ENCODE assay signal across 8 mouse cellular contexts in genomic region chr16:95340885-95341791, GRCm38 (mm10).
DNase-seq lines count a peak whose midpoint lies in the region; ATAC-seq and TF ChIP-seq lines count a peak whose summit lies in the region.

No protein-coding gene starts in this region.

- 0 out of 2 replicates have a peak, but pooled peaks cover 3% of the 10 kb centered on the region for H3K4me1 ChIP-seq in embryonic facial prominence, embryonic 14.5 days (ENCODE audit: control insufficient read depth, insufficient read depth, low read length)
- peaks cover 27% of the 10 kb centered on the region for H3K4me1 ChIP-seq in heart, embryonic 10.5 days
- H3K4me1 ChIP-seq in kidney, embryonic 14.5 days (ENCODE audit: control insufficient read depth, insufficient read depth, low read length), result no peaks in the 10 kb centered on the region
- 0 out of 2 replicates have a peak, but pooled peaks cover 7% of the 10 kb centered on the region for H3K4me1 ChIP-seq in limb, embryonic 14.5 days (ENCODE audit: control insufficient read depth, insufficient read depth, low read length)

- peak; percentile 93 for DNase-seq in 416B (ENCODE audit: low read depth)
- DNase-seq in adrenal gland, postnatal 4 days (ENCODE audit: low spot score in 2 of 2), result peak; percentile 21 to 57
- DNase-seq in embryonic facial prominence, embryonic 14.5 days (ENCODE audit: low spot score), result peak; percentile 90
- DNase-seq in heart, embryonic 10.5 days (ENCODE audit: low spot score), result peak; percentile 87
- peak; percentile 82 for DNase-seq in limb, embryonic 14.5 days (ENCODE audit: low spot score)
- peak; percentile 93 for DNase-seq in naive thymus-derived CD4-positive, alpha-beta T cell, adult 2 months (ENCODE audit: low read depth)
- DNase-seq in splenic B cell, adult 2 months (ENCODE audit: low read depth, low spot score), result peak; percentile 66

- WGBS in embryonic facial prominence, embryonic 14.5 days, result 26% methylated on average over 28 of the region's 28 CpGs
- WGBS in heart, embryonic 10.5 days, result 32% methylated on average over 28 of the region's 28 CpGs
- 32% methylated on average over 28 of the region's 28 CpGs for WGBS in kidney, embryonic 14.5 days
- WGBS in limb, embryonic 14.5 days, result 27% methylated on average over 28 of the region's 28 CpGs

- H3K9ac ChIP-seq in embryonic facial prominence, embryonic 14.5 days (ENCODE audit: low read depth, low read length), result no peak overlapping the region
- H3K9ac ChIP-seq in kidney, embryonic 14.5 days (ENCODE audit: low read depth, low read length), result no peak overlapping the region
- H3K9ac ChIP-seq in limb, embryonic 14.5 days (ENCODE audit: low read depth, low read length, severe bottlenecking), result no peak overlapping the region

- H3K27me3 ChIP-seq in embryonic facial prominence, embryonic 14.5 days (replicated peaks; ENCODE audit: control insufficient read depth, insufficient read depth, low read length), result no peaks in the 10 kb centered on the region
- H3K27me3 ChIP-seq in heart, embryonic 10.5 days (ENCODE audit: insufficient read depth, poor library complexity, severe bottlenecking), result 0 out of 2 replicates have a peak, but pooled peaks cover 4% of the 10 kb centered on the region
- no peaks in the 10 kb centered on the region for H3K27me3 ChIP-seq in kidney, embryonic 14.5 days (ENCODE audit: control insufficient read depth, insufficient read depth, low read length)
- H3K27me3 ChIP-seq in limb, embryonic 14.5 days (ENCODE audit: control insufficient read depth, insufficient read depth, low read length), result no peaks in the 10 kb centered on the region
- H3K27me3 ChIP-seq in splenic B cell, adult 2 months (ENCODE audit: control insufficient read depth, insufficient read depth, low read length, poor library complexity, severe bottlenecking), result no peaks in the 10 kb centered on the region

- peak; percentile 88 for ATAC-seq in embryonic facial prominence, embryonic 14.5 days (ENCODE audit: low read depth)
- peak; percentile 71 for ATAC-seq in kidney, embryonic 14.5 days (ENCODE audit: low FRiP score, low TSS enrichment)
- peak; percentile 80 for ATAC-seq in limb, embryonic 14.5 days (ENCODE audit: low FRiP score, low read depth)

- peak overlapping the region; percentile 40 for H3K4me2 ChIP-seq in embryonic facial prominence, embryonic 14.5 days (ENCODE audit: low read depth, low read length)
- H3K4me2 ChIP-seq in kidney, embryonic 14.5 days (replicated peaks; ENCODE audit: low read depth, low read length), result peak overlapping the region; percentile 21
- H3K4me2 ChIP-seq in limb, embryonic 14.5 days (replicated peaks; ENCODE audit: low read depth, low read length, severe bottlenecking), result peak overlapping the region; percentile 18; the same call in 1 of the 2 replicates

- H3K27ac ChIP-seq in embryonic facial prominence, embryonic 14.5 days (replicated peaks; ENCODE audit: low read depth, low read length), result peak overlapping the region; percentile 40; the same call in 1 of the 2 replicates
- H3K27ac ChIP-seq in heart, embryonic 10.5 days, result peak overlapping the region; percentile 10
- no peak overlapping the region for H3K27ac ChIP-seq in kidney, embryonic 14.5 days (ENCODE audit: low read depth, low read length)
- H3K27ac ChIP-seq in limb, embryonic 14.5 days (replicated peaks; ENCODE audit: low read depth, low read length), result no peak overlapping the region

- H3K4me3 ChIP-seq in embryonic facial prominence, embryonic 14.5 days (ENCODE audit: low read depth, low read length), result no peak overlapping the region
- peak overlapping the region; percentile 39 for H3K4me3 ChIP-seq in heart, embryonic 10.5 days
- no peak overlapping the region for H3K4me3 ChIP-seq in kidney, embryonic 14.5 days (ENCODE audit: low read length)
- peak overlapping the region; percentile 16; the same call in 1 of the 2 replicates for H3K4me3 ChIP-seq in limb, embryonic 14.5 days (replicated peaks; ENCODE audit: low read length)

- TF ChIP-seq POLR2A in limb, embryonic 14.5 days (IDR thresholded peaks at IDR 0.05; ENCODE audit: borderline replicate concordance, extremely low read depth, insufficient read depth, insufficient read length), result no peak

- H3K36me3 ChIP-seq in embryonic facial prominence, embryonic 14.5 days (ENCODE audit: control insufficient read depth, insufficient read depth, low read length), result no peaks in the 10 kb centered on the region
- no peaks in the 10 kb centered on the region for H3K36me3 ChIP-seq in heart, embryonic 10.5 days
- no peaks in the 10 kb centered on the region for H3K36me3 ChIP-seq in kidney, embryonic 14.5 days (ENCODE audit: control insufficient read depth, insufficient read depth, low read length)
- H3K36me3 ChIP-seq in limb, embryonic 14.5 days (ENCODE audit: control insufficient read depth, insufficient read depth, low read length), result no peaks in the 10 kb centered on the region
- H3K36me3 ChIP-seq in splenic B cell, adult 2 months (ENCODE audit: control insufficient read depth, insufficient read depth, low read length, poor library complexity, severe bottlenecking), result no peaks in the 10 kb centered on the region

- no peaks in the 10 kb centered on the region for H3K9me3 ChIP-seq in embryonic facial prominence, embryonic 14.5 days (ENCODE audit: control insufficient read depth, low read length)
- H3K9me3 ChIP-seq in heart, embryonic 10.5 days, result no peaks in the 10 kb centered on the region
- no peaks in the 10 kb centered on the region for H3K9me3 ChIP-seq in kidney, embryonic 14.5 days (ENCODE audit: control insufficient read depth, low read length)
- no peaks in the 10 kb centered on the region for H3K9me3 ChIP-seq in limb, embryonic 14.5 days (ENCODE audit: control insufficient read depth, low read length)

Comparison
In these comparisons a context has a peak if more than half of its experiments do, and no peak if none do; other contexts are left out.
1. DNase-seq: peak in every context shown above with its lines; median percentile 93 in 416B; 93 in naive thymus-derived CD4-positive, alpha-beta T cell, adult 2 months; 90 in embryonic facial prominence, embryonic 14.5 days; 87 in heart, embryonic 10.5 days; 82 in limb, embryonic 14.5 days; 66 in splenic B cell, adult 2 months; 39 in adrenal gland, postnatal 4 days.
2. H3K27ac ChIP-seq: peak in embryonic facial prominence, embryonic 14.5 days (single experiment) and heart, embryonic 10.5 days (single experiment); none in kidney, embryonic 14.5 days (single experiment) and limb, embryonic 14.5 days (single experiment).
3. H3K4me3 ChIP-seq: peak in heart, embryonic 10.5 days (single experiment) and limb, embryonic 14.5 days (single experiment); none in embryonic facial prominence, embryonic 14.5 days (single experiment) and kidney, embryonic 14.5 days (single experiment).
4. Peak in every context shown above with its lines, with median percentiles within 50 percentile points of each other: ATAC-seq and H3K4me2 ChIP-seq.